Mouse (Mus musculus): ENCODE data around the gene Slc52a3. TPM values are rescaled to one million over a fixed set of nuclear protein-coding genes. Genes with fewer than 3 reads are reported as not detected.

Gene Slc52a3
- polyA plus RNA-seq, 1 experiment from 2014 or later: 1.6 TPM

GRCm38 (mm10) chr2:152048003-152048980, 52.0 kb downstream of the Slc52a3 start:
- no peak for DNase-seq (ENCODE audit: low spot score)

DNA sequence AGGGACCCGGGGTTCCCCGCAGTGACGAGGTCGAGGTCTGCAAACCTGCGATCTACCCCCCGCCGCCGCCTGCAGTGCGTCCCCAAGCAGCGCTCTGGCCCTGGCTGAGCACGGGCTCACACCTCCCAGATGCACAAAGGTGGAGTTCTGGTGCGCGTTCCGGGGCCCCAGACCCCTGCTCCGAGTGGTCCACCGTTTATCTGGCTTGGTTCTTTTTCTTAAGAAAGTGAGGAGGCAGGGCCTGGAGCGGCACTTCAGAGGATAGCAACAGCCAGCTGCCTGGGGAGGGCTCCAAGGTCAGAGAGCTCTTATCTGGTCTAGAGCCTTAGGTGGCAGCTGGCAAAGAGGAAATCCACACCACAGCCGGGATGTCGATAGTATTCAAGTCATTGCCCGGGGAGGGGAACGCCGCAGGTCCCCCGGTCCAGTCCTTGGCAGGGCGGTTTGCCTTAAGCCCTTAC, 52.7 kb downstream of the Slc52a3 start:
- no peak for DNase-seq (ENCODE audit: low spot score)

DNA sequence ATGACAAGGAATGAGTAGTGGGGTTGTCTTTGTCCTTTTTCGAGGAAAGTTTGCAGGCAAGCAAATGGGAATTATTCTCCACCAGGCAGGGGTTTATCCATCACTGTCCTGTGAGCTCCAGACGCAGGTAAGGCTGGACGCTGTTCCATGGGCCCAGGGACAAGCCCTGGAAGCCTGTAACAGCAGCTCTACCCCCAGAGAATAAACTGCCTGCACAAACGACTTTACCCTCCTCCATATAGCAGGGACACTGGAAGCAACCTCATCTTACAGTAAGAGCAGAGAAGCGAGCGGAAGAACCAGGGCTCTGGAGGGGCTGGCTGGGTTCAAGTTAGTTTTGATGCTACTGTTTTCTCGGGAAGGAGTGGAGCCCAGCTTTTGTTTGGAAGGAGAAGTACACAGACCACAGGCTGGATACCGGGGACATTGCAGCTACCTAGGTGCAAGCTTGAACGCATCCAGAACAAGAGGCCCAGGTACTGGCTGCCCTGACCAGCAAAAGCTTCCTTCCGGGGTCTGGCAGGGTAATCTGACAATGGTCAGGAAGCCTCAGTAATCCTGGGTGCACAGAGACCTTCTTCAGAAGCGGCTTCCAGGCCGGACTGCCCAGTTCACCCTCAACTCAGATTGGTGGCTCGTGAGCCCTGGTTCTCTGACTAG, 53.4 kb downstream of the Slc52a3 start:
- DNase-seq (ENCODE audit: low spot score): no peak

DNA sequence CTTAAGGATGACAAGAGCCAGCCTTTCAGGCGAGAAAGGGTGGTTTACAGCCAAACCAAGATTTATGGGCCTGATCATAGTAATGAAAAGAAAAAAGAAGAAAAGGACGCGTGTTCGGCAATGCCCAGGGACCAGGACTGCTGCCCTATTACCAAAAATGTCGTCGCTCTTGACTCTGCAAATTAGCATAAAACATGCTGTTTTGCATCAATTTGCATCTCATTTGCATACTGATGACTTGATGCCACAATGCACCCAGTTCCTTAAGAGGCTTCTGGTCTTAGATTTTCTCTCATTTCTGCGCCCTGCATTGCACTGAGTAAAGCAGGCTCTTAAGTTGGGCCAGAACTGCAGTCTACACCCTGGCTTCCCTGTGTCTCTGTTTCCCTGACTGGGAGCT, 54.0 kb downstream of the Slc52a3 start:
- no peak for DNase-seq (ENCODE audit: low spot score)

- no peak for DNase-seq (ENCODE audit: low spot score)
Observed at GRCm38 (mm10) chr2:152051985-152052384, 55.7 kb downstream of the Slc52a3 start.

GRCm38 (mm10) chr2:152055406-152055805, 59.1 kb downstream of the Slc52a3 start:
- DNase-seq (ENCODE audit: low spot score): no peak

DNA sequence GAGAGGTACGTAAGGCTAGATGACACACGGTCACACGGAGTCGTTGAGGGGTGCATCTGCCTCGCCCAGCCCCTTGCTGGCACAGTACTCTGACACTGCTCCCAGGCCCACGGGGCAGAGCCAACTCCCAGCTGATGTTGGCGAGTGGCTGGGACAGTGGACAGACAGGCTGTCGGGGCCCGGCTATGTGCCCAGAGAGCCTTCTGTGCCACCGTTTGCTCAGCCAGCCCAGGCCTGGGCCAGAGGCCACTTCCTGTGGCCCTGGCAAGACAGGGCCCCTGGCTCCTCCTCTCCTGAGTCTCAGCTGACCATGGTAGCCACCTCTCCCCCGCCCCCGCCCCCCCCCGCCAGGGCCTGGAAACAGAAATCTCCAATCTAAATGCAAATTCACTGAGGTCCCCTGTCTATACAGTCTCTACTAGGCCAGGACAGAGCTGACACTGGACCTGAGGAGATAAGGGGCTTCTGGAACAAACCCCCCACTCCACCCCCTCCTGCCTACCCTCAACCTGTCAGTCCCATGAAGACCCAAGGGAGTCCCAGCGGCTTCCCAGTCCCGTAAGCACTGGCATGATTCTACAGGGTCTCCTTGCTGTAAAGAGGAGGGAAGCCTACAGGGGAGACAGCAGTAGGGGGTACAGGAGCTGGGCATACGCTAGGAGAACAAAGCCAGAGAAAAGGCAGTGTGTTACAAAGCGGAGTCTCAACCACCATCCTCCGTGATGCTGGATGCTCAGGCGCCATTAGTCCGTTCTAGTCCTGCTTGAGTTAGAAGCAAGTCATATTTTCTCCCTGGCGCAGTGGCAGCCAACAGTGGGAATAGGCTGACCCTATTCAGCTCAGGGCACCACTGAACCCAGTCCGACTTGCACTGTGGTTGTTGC, 60.3 kb downstream of the Slc52a3 start:
- DNase-seq (ENCODE audit: low spot score): no peak

DNA sequence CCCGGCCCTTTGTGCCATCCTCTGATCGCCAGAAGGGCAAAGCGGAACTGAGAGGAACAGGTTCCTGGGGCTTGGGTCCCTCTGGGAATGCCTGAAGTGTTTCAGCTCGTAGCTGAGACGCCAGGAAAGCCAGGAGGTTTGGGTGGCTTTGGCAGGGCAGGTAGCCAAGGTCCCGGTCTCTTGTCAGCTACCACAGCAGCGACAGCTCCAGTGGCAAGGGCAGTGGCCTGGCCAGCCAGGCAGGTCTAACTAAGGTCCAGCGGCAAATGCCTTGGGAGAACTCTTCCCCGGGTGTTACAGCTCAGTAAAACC, 60.9 kb downstream of the Slc52a3 start:
- DNase-seq (ENCODE audit: low spot score): no peak

MicroRNAs within 50 kb of the gene (microRNA counts, 519-probe panel; counts per million panel counts)
- 473 counts per million, percentile 71 among the panel's probes with 10 or more counts for microRNA mmu-miR-1953

Small RNAs within 50 kb of the gene (microRNA-seq; reads per million reads assigned to microRNA genes)
- gene Mir1953 (ENCODE audit: borderline number of aligned reads): 2.1 reads per million

Other genes with a start within 250 kb of the Slc52a3 start
- gene Rspo4, start 153.6 kb upstream of the Slc52a3 start, polyA plus RNA-seq (2015; fragmentation: Nextera tagmentation; extraction: Ambion mirVana): 0.10 TPM in 1 of 2 replicates, not detected in the other
- gene Angpt4, start 85.3 kb upstream of the Slc52a3 start, polyA plus RNA-seq (2015; fragmentation: Nextera tagmentation; extraction: Ambion mirVana): 1.5 and 1.9 TPM in 2 replicates
- gene Fam110a, start 16.3 kb upstream of the Slc52a3 start, polyA plus RNA-seq (2015; fragmentation: Nextera tagmentation; extraction: Ambion mirVana): 30.3 and 31.0 TPM in 2 replicates
- 0.08 TPM in 1 of 2 replicates, not detected in the other for gene Scrt2, start 85.0 kb downstream of the Slc52a3 start, polyA plus RNA-seq (2015; fragmentation: Nextera tagmentation; extraction: Ambion mirVana)
- gene Srxn1, start 109.0 kb downstream of the Slc52a3 start, polyA plus RNA-seq (2015; fragmentation: Nextera tagmentation; extraction: Ambion mirVana): 23.2 and 23.6 TPM in 2 replicates
- gene Tcf15, start 147.1 kb downstream of the Slc52a3 start, polyA plus RNA-seq (2015; fragmentation: Nextera tagmentation; extraction: Ambion mirVana): 2.1 TPM in 2 replicates
- gene Csnk2a1, start 230.3 kb downstream of the Slc52a3 start, polyA plus RNA-seq (2015; fragmentation: Nextera tagmentation; extraction: Ambion mirVana): 105 and 120 TPM in 2 replicates